Mouse (Mus musculus): ENCODE results near the gene Mybph.

Gene Mybph

DNA sequence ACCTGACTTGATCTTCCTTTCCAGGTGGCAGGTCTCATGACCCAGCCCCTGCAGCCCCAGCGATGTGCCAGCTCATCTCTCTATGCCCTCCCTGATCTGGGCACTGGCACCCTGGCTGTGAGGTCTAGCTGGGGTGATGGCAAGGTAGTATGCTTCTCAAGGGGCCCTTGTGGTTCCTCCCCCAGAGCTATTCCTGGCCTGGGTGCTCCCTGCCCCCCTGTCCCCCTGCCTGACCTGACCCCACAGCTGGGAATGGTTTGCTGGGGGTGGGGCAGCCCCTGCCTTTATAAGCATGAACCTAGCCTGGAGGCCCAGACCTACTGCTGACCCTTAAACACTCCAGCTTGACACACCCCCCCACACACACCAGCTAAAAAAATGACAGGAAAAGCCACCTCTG, at the start of gene Mybph:
Mybph (plus strand) TSS at position 323 of the 400 bp plus-strand sequence.
- no peak for DNase-seq

DNA sequence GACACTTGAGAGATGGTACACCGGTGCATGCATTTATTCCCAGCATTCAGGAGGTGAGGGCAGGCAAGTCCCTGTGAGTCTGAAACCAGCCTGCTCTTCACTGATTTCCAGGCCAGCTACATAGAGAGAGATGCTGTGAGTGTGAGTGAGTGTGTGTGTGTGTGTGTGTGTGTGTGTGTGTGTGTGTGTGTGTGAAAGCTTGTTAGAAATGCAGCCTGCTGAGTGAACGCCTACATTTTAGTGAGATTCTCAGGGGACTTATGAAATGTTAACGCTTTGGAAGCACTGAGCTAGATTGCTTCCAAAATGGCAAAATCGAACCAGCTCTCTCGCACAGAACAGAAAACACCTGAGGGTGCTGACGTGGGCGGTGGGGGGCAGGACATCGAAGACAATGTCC, 47.2 kb upstream of the Mybph start:
- no peak for DNase-seq

DNA sequence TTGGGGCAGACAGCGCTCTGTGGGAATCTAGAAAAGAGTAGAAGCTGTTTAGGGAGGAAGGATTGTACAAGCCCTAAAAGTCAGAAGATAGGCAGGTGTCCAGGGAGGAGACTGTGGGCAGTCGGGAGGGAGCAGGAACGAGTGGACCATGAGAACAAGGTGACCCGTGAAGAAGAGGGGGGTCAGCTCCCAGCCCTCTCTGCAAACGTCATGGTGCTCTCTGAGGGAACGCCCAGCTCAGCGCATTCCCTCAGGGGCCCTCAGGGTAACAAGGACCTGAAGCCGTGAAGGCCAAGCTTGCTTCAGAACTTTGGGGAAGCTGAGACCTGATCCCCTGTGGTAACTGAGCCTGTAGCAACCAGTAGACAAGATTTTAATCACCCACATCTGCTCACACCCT, 43.2 kb upstream of the Mybph start:
- DNase-seq: no peak

DNA sequence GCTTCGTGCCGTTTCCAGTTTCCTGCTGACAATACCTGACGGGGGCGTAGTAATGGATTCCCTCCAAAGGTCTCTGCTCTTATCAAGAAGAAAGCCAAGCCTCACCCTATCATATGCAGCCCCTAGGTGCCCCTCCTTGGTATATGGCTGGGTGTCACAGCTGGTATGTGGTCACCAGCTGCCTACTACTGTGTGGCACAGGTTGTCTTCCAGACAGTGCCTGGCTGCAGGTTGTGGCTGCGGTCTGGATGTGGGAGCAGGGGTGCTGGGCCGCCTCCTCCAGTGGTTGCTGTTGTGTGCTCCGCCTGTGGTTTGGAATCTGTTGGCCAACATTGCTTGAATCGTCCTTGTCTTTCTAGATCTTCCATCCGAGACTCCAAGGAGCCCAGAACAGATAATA, 42.5 kb upstream of the Mybph start:
- DNase-seq: no peak

DNA sequence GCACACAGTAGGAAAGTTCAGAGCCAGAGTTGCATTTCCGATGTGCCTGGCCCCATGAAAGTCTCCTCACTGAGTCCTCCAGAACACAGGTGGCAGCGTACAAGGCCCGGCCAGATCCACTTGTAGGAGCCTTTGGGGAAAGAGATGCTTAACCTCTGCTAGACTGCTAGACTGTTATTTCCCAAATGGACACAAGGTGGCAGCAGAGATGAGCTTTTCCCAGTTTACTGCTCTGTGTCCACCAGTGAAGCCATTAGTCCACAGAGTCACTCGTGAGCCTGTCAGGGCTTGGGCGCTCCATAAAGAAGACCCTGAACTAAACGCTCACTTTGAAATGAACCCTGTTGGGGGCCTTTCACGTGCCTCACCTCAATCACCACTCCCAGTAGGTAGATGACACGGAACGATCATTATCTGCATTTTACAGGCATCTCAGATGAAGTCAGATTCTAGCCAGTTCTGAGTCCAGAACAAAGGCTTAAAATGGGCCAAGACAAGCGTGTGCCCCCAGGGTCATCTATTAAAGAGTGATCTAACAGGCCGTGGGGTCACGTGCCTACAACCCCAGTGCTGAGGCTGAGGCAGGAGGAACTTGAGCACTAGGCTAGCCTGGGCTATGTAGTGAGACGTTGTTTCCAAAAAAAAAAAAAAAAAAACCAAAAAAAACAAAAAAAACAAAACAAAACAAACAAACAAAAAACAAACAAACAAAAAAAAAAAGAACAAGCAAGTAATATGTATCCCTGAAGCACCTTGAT, 41.4 kb upstream of the Mybph start:
- DNase-seq: peak; percentile 38 to 53

DNA sequence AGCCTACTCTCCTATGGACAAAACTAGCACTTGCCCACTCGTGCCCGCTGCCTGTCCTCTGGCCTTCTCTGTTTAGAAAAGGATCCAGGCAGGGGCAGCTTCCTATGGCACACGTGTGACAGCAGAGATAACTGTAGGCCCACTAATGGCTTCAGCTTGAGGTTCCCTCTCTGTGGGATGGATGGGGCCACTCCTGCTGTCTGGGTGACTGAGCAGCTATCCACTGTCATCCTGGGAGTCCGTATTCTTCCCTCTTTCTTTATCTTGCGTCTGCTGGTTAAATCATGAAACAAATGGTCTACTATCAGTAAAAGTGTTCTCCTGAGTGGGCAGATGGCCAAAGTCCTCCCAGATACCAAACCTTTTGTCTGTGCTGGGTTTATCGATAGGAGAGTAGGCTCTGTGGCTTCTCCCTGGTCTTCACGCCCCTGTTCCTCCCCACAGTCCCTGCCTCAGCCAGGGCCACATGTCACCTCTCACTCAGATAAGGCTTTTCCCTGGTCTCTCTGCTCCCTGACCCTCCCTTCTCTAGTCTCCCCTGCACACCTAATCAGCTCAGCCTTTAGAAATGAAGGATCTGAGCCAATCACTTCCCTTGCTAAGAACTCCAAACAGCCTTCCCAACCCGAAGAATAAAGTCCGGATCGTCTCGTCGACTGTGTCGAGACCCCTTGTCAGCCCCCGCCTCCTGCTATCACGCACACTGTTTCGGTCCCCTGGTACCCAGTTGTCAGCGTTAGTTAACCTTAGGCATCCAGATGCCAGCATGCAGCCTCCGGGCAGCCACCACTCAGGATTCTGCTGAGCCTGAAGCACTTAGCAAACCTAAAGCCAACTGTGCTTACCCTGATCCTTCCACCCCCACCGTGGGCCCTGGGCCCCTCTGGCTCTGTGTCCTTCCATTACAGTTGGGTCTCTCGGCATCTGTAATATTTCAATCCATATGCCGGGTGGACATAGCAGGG, 40.3 kb upstream of the Mybph start:
- DNase-seq: no peak

DNA sequence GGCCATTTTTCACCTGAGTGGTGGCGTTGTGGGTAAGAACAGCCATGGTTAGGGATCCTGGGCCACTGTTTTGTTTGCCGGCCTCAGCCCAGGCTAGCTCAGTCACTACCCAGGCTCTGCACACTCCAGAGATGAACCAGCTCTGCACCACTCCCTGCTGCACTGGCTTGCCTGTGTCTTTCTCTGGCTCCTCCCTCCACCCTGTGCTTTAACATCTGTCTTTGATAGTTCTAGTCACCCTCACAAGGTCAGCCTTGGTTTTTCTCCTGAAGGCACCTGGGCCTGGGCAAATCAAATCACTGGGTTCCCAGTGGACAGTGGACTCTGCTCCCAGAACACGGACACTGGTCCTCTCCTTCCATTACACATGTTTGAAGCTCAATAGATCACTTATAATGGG, 39.1 kb upstream of the Mybph start:
- DNase-seq: no peak

DNA sequence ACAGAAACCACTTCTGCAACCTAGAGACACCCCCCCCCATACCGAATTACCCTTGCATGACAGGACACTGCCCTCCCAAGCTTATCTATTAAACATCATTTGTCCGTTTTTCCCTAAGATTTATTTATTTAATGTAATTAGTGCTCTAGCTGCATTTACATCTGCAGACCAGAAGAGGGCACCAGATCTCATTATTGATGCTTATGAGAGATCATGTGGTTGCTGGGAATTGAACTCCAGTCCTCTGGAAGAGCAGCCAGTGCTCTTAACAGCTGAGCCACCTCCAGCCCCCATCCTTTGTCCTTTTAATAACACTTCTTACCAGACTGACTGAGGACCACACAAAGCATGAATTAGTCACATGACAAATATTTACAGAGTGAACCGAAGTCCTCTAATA, 38.6 kb upstream of the Mybph start:
- no peak for DNase-seq

DNA sequence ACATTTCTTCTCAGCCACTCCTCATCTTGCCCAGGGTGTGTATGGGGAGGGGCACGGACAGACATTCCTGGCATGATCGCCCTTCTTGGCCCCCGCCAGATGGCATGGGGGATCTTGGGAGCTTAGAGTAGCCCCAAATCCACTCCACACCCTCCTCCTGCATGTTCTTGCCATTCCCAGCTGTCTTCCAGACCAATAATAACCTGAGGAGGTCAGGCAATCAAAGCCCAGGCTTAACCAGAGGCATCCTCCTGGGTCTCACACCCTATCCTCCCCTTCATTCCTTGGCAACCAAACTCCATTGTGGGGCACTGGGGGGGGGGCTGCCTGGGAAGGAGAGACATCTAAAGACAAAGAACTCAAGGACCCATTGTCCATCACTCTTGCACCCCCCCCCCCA, 32.8 kb upstream of the Mybph start:
- DNase-seq: no peak

DNA sequence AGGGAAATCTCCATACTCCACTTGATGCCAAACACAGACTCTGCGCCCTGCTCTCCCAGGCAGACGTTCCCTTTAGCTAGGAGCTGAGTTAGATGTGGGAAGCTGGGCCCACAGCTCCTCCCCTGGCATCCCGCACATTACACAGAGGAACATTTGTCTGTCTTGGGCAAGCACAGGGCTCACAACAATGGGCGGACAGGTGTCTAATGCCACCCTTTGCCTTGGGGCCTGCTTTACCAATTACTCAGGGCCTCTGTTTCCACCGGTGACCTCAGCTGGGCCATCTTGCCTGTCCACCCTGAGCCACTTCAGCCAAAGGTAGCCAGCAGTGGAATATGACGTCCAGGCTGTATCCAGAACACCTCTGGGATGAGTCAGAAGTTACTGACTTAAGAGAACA, 31.8 kb upstream of the Mybph start:
- DNase-seq: no peak

DNA sequence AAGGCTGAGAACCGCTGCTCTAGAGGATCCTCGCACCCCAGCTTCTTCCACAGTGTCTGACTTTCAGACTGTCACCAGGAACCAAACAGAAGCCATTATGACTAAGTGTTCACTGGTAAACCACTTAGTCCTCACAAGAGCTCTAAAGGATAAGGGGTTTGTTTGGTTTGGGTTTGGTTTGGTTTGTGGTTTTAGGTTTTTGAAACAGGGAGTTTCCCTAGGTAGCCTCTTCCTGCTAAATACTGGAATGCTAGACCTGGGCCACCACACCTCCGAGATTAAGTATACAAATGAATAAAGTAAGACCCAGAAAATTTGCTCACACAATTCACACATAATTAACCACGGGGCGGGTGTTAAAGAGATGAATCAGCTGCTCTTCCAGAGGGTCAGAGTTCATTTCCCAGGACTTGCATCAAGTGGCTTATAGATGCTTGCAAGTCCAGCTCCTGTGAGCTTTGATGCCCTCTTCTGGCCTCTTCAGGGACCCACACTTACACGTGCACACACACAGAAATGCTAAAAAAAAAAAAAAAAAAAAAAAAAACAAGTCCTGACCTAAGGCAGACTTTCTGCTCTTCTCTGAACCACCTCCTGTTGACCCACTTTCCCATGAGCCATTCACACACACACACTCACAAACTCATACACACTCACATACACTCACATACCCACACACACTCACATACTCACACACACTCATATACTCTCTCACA, 30.6 kb upstream of the Mybph start:
- DNase-seq: no peak

DNA sequence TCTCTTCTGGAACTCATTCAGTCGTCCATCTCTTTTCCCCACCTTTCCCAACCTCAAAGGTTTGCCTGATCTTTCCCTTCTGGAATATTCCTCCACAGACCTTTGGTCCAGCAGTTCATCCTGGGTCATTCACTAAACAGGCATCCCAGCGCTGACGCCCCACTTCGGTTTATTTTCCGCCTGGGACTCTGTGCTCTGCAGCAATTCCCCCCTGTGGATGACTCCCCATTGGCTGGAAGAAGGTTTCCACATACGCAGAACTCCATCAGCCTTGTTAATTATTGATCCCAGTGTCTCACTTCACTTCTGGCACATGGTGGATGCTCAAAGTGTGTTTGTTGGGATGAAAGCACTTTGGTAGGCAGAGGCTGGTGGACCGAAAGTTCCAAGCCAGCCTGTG, 29.8 kb upstream of the Mybph start:
- no peak for DNase-seq

DNA sequence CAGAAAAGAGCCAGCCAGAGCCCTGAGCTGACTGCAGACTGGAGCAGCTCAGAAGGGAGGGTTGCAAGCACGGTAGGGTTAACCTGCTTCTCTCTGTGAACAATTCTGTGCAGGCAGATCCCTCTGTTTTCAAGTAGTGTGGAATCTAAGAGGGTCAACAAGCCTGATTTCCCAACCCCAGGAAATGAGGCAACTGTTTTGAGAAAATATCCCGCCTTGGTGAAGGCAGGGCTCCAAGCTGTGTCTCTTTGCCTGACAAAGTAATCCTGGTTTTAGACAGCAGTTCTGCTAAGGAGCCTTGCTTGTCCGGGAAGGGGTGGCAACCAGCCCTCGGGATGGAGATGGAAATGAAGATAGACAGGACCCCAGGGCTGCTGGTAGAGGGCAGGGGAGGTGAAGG, 28.8 kb upstream of the Mybph start:
- DNase-seq: no peak

DNA sequence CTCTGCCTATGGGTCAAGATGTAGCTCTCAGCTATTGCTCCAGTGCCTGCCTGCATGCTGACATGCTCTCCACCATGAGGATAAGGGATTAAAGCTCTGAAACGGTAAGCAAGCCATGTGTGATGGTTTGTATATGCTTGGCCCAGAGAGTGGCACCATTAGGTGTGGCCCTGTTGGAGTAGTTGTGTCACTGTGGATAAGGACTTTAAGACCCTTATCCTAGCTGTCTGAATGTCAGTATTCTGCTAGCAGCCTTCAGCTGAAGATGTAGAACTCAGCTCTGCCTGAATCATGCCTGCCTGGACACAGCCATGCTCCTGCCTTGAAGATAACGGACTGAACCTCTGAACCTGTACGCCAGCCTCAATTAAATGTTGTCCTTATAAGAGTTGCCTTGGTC, 26.7 kb upstream of the Mybph start:
- no peak for DNase-seq

DNA sequence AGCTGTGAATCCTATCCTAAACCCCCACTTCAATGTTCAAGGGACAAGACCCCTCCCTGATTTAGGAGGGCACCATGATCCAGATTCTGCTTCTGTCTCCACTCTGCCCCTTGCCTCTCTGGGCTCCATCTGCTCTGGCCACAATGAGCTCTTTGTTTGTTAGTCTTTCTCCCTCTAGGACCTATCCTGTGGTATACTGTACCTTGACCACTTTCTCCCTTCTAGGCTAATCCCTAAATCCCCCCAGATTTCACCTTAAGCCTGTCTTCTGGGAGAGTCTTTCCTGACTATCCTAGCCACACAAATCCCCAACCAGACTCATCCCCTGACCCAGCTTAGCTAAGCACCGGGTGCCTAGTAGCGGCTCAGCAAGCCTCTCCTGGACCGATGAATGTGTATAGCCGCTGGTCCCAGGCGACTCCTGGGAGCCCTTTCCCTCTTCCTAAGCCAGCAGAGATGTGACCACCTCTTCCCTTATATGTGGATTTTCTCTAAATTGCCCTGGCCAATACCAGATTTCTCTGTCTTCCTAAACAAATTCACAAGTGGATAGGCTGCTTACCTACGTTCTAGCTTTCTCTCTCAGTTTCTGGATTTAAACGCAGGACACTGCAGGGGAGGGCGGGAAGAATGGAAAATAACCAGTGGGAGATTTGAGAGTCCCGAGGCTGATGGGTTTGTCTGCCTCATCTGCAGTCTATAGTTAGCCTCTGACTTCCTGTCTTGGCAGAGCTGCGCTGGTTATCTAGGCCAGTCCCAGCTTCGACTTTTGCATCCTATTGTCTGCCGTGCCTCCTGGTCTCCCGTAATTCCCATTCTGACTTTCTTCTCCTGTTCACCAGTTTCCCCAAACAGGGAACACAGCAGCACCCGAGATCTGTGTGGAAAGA, 25.6 kb upstream of the Mybph start:
- no peak for DNase-seq

DNA sequence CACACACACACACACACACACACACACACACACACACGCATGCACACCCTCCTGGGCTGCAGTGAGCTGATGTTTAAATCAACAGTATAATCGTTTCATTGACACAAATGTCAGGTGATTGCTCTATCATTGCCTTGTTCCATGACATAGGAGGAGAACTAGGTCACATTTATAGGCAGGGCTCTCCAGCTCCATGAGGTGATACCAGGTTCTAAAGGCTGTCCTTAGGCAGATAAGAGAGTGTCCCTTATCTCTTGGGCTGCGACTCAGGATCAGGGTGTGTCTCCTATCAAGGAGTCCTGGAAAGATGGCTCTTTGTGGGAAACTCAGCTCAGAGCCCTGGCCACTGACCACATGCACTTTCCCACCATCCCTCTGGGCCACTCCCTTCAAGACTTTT, 24.7 kb upstream of the Mybph start:
- no peak for DNase-seq

DNA sequence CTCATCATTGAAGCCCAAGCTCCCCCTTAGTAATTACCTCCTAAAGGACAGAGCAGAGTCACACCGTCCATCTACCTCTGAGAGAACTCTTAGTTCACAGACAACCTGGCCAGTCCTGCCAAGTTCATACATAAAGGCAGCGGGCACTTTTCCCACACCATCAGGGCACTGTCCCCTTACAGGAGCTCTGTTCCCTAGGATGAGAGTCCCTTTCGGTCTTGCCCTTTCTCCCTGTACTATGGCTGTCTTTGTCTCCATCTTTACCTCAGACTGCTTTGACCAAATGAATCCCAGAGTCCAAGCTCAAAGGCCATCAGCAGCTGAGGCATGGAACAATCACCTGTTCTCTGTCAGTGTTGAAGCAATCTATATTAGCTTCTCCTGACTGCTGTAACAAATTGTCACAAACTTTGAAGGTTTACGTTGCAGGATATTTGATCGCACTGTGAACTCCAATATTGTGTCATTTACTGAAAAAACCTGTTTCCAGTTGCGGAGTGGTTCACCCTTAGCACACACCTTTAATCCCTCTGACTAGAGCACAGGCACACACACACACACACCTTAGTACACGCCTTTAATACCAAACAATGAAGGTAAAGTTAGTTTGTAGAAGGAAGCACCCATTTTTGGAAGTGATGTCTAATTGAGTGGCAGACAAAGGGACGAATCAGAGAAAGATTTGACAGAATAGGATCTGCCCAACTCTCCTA, 24.1 kb upstream of the Mybph start:
- DNase-seq: no peak

DNA sequence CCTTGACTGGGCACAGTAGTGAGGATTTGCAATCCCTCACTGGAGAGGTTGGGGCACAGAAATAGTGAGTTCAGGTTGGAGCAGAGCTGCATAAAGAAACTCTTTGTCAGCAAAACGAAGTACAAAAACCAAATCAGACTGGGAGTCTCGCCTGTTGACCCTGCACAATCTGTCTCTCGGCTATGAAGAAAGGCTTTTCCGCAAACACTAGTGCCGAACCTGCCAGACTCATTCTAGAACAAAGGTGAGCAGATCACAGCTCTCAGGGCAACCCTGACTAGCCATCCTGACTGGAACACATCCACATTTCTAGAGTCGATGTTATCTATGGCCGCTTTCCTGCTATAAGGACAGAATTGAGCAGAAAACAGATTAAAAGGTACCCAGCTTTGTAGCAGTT, 20.2 kb upstream of the Mybph start:
- no peak for DNase-seq

DNA sequence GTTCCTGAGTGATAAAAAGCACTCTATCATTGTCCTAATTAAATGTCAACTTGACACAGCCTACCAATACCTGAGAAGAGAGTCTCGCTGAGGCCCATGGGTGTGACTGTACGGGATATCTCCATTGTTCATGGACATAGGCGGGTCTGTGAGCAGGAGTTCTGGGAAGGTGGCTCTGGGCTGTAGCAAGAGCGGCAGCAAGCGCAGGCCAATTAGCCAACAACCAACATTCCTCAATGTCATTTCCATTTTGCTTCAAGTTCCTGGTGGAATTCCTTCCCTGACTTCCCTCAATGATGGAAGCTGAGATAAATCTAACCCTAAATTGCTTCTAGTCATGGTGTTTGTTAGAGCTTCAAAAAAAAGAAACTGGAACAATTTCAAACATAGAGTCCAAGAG, 15.3 kb upstream of the Mybph start:
- no peak for DNase-seq

DNA sequence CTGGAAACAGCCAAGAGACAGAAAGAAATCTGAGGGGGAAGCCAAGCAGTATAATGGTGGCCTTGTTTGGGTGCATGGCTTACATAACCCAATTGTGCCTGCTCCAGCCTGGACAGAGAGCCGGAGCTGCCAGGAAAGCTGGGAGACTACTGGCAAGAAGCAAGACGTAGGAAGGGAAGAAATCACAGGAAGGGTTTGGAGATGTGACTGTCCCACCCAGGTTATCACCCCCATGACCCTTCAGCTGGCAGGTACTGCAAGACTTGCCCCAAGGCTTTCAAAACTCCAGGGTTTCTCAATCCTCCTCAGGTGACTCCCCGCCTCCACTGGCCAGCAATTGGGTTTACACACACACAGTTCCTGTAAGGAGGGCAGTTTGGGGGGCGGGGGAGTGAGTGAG, 11.2 kb upstream of the Mybph start, which contains the start of gene Chil1:
Chil1 (plus strand) TSS at position 152 of the 400 bp plus-strand sequence.
- no peak for DNase-seq

DNA sequence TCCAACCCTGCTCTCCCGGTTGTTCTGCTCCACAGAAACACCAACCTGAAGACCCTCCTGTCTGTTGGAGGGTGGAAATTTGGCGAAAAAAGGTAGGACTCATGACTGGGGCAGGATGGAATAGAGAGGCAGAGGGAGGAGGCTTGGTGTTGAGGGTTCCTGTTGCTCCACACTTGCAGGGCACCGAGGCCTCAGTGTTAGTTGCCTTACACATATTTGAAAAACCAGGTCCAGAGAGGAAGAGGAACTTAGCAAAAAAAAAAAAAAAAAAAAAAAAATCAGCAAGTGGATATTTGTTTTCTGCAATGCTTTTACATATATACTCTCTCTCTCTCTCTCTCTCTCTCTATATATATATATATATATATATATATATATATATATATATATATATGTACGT, 9.2 kb upstream of the Mybph start:
- DNase-seq: no peak

DNA sequence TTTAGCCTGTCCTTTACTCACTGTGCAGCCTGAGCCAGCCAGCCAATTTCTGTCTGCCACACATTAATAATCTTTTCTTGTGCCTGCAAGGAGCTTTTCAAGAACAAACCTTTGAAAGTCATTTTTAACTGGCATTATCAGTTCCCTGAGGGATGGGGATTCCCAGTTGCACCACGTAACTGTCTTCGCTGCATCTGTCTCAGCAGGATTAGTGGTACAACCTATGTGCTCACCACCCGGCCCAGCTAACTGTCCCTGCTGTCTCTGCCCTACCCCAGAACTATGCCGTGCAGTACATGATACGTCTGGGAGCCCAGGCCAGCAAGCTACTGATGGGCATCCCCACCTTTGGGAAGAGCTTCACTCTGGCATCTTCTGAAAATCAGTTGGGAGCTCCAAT, 5.0 kb upstream of the Mybph start:
- DNase-seq: no peak
